Mouse (Mus musculus) right cerebral cortex, postnatal 10 days (tissue): ENCODE measurements around the gene Vmn1r221.
"Not testable (repeated sequence)": the region's sequence is repeated elsewhere in the genome, so short reads cannot be mapped to it uniquely, and the experiment has no call there.

Experiments
- DNase-seq, 2 experiments: peaks; one replicate each; pipeline ENCODE4 v3.0.0; 2021; ENCODE audit warnings: low spot score in 2 of 2

The Vmn1r221 gene

GRCm38 (mm10) chr13:23213827-23214226 is at the start of gene Vmn1r221:
TSS of gene Vmn1r221 (plus strand) at chr13:23214127.
- DNase-seq, result not testable (repeated sequence)

GRCm38 (mm10) chr13:23166471-23166870 is 47.5 kb upstream of the Vmn1r221 start:
- not testable (repeated sequence) for DNase-seq

- DNase-seq, result no peak
Observed at GRCm38 (mm10) chr13:23187875-23188274, 26.1 kb upstream of the Vmn1r221 start, which contains the start of gene Vmn1r220. TSS of gene Vmn1r220 (minus strand) at chr13:23187975.

GRCm38 (mm10) chr13:23203885-23204284 is 10.0 kb upstream of the Vmn1r221 start:
- not testable (repeated sequence) for DNase-seq

GRCm38 (mm10) chr13:23235847-23236246 is 21.9 kb downstream of the Vmn1r221 start, which contains the start of gene Vmn1r222:
TSS of gene Vmn1r222 (minus strand) at chr13:23235947.
- not testable (repeated sequence) for DNase-seq

GRCm38 (mm10) chr13:23246834-23247233 is 32.9 kb downstream of the Vmn1r221 start, which contains the start of gene Vmn1r223:
TSS of gene Vmn1r223 (plus strand) at chr13:23247134.
- DNase-seq, result not testable (repeated sequence)

GRCm38 (mm10) chr13:23258546-23259048 is 44.7 kb downstream of the Vmn1r221 start:
- DNase-seq, result no peak

GRCm38 (mm10) chr13:23268606-23269005 is 54.7 kb downstream of the Vmn1r221 start:
- DNase-seq, result not testable (repeated sequence)

- peak; percentile 41 to 65 for DNase-seq
Observed at GRCm38 (mm10) chr13:23269127-23269526, 55.2 kb downstream of the Vmn1r221 start.

GRCm38 (mm10) chr13:23269681-23270080 is 55.8 kb downstream of the Vmn1r221 start:
- peak; percentile 50 to 56 for DNase-seq

GRCm38 (mm10) chr13:23270321-23271101 is 56.6 kb downstream of the Vmn1r221 start:
- DNase-seq, result peak; percentile 83 to 86
